Mouse (Mus musculus) ES-Bruce4 (cell line): ENCODE measurements around the gene Tmem81. TPM values are rescaled to one million over a fixed set of nuclear protein-coding genes. Genes with fewer than 3 reads are reported as not detected.

Experiments
- H3K27ac ChIP-seq: 2 replicates; pipeline ENCODE4 v1.5.1; 2012; ENCODE audit warnings: low read length, inconsistent platforms; ENCODE audit not compliant: insufficient read depth
- H3K27me3 ChIP-seq: 2 replicates; pipeline ENCODE4 v1.6.1; 2012; ENCODE audit warnings: mild to moderate bottlenecking, low read length, inconsistent platforms; ENCODE audit not compliant: control insufficient read depth, poor library complexity, insufficient read depth, severe bottlenecking
- H3K36me3 ChIP-seq: 2 replicates; pipeline ENCODE4 v1.6.1; 2012; ENCODE audit warnings: inconsistent platforms, mild to moderate bottlenecking, low read length, moderate library complexity; ENCODE audit not compliant: control insufficient read depth, poor library complexity, insufficient read depth, severe bottlenecking
- H3K4me1 ChIP-seq: one replicate; pipeline ENCODE4 v1.8.1; 2011; ENCODE audit warnings: low read length; ENCODE audit not compliant: control insufficient read depth, insufficient read depth
- H3K4me3 ChIP-seq: 2 replicates; pipeline ENCODE4 v1.5.1; 2011; ENCODE audit warnings: low read depth, mild to moderate bottlenecking, low read length
- H3K9ac ChIP-seq: 2 replicates; pipeline ENCODE4 v1.6.1; 2012; ENCODE audit warnings: low read depth, mild to moderate bottlenecking, inconsistent platforms; ENCODE audit not compliant: poor library complexity, severe bottlenecking
- H3K9me3 ChIP-seq: replicated peaks from 2 replicates; pipeline ENCODE4 v1.6.1; 2012; ENCODE audit warnings: mild to moderate bottlenecking, low read length, inconsistent platforms; ENCODE audit not compliant: control insufficient read depth, poor library complexity, insufficient read depth, severe bottlenecking
- CTCF ChIP-seq: IDR thresholded peaks from one replicate; pipeline ENCODE4 v1.8.1; 2011; ENCODE audit warnings: low read depth, low read length
- EP300 ChIP-seq: IDR thresholded peaks from 2 replicates; pipeline ENCODE4 v1.6.1; 2011; ENCODE audit warnings: low read depth, low read length; ENCODE audit not compliant: insufficient read depth
- POLR2A ChIP-seq: IDR thresholded peaks from one replicate; pipeline ENCODE4 v1.8.1; 2011; ENCODE audit warnings: low read length; ENCODE audit not compliant: insufficient read depth
- polyA plus RNA-seq: library from polyadenylated mRNA; stranded (reverse); fragments of >200 nt; gene quantifications from 2 replicates; pipeline ENCODE4 v1.2.4, GENCODE M21; 2011; ENCODE audit warnings: low read depth; ENCODE audit not compliant: missing spikeins, insufficient read depth, insufficient read length

Gene Tmem81
- polyA plus RNA-seq, 1 experiment, result 10.1 TPM

GRCm38 (mm10) chr1:132509771-132510170 lies 3.7 kb downstream of the Tmem81 start:
- H3K4me3 ChIP-seq, result no peak overlapping the region
- no peak overlapping the region for H3K9ac ChIP-seq
- no peaks in the 10 kb centered on the region for H3K9me3 ChIP-seq
- H3K4me1 ChIP-seq, result no peaks in the 10 kb centered on the region
- H3K27me3 ChIP-seq, result no peaks in the 10 kb centered on the region
- no peak for TF ChIP-seq POLR2A
- no peak for TF ChIP-seq CTCF
- TF ChIP-seq EP300, result no peak
- H3K36me3 ChIP-seq, result peaks cover 17% of the 10 kb centered on the region
- no peak overlapping the region for H3K27ac ChIP-seq

- no peak overlapping the region for H3K27ac ChIP-seq
- TF ChIP-seq CTCF, result no peak
- TF ChIP-seq POLR2A, result no peak
- no peak for TF ChIP-seq EP300
- H3K9ac ChIP-seq, result no peak overlapping the region
Observed at GRCm38 (mm10) chr1:132511521-132511920, 5.5 kb downstream of the Tmem81 start.

GRCm38 (mm10) chr1:132512106-132512505 lies 6.1 kb downstream of the Tmem81 start:
- no peak overlapping the region for H3K27ac ChIP-seq
- H3K36me3 ChIP-seq, result peaks cover 10% of the 10 kb centered on the region; the same call in 1 of the 2 replicates
- H3K27me3 ChIP-seq, result no peaks in the 10 kb centered on the region
- H3K9ac ChIP-seq, result no peak overlapping the region
- no peaks in the 10 kb centered on the region for H3K4me1 ChIP-seq
- H3K9me3 ChIP-seq, result no peaks in the 10 kb centered on the region
- TF ChIP-seq POLR2A (no peak), EP300 (no peak), CTCF (no peak)
- H3K4me3 ChIP-seq, result no peak overlapping the region

More at GRCm38 (mm10) chr1:132511521-132511920, 5.5 kb downstream of the Tmem81 start:
- Histone ChIP-seq H3K4me3 (no peak overlapping the region), H3K36me3 (peaks cover 13% of the 10 kb centered on the region; the same call in 1 of the 2 replicates), H3K9me3 (no peaks in the 10 kb centered on the region), H3K27me3 (no peaks in the 10 kb centered on the region), H3K4me1 (no peaks in the 10 kb centered on the region)

- Histone ChIP-seq H3K9ac (no peak overlapping the region), H3K9me3 (no peaks in the 10 kb centered on the region), H3K36me3 (no peaks in the 10 kb centered on the region), H3K27ac (no peak overlapping the region), H3K4me1 (no peaks in the 10 kb centered on the region), H3K4me3 (no peak overlapping the region), H3K27me3 (no peaks in the 10 kb centered on the region)
- TF ChIP-seq POLR2A, result no peak
Observed at GRCm38 (mm10) chr1:132515339-132515738, 9.3 kb downstream of the Tmem81 start.

- Histone ChIP-seq H3K27me3 (no peaks in the 10 kb centered on the region), H3K9me3 (no peaks in the 10 kb centered on the region), H3K4me1 (peaks cover 3% of the 10 kb centered on the region), H3K9ac (no peak overlapping the region), H3K4me3 (no peak overlapping the region), H3K36me3 (no peaks in the 10 kb centered on the region), H3K27ac (no peak overlapping the region)
- TF ChIP-seq CTCF, result no peak
- TF ChIP-seq EP300, result no peak
- no peak for TF ChIP-seq POLR2A
Observed at GRCm38 (mm10) chr1:132516776-132517175, 10.7 kb downstream of the Tmem81 start.

GRCm38 (mm10) chr1:132518621-132519020 lies 12.6 kb downstream of the Tmem81 start:
- H3K4me3 ChIP-seq, result no peak overlapping the region
- H3K9me3 ChIP-seq, result no peaks in the 10 kb centered on the region
- no peaks in the 10 kb centered on the region for H3K36me3 ChIP-seq
- H3K27ac ChIP-seq, result no peak overlapping the region
- H3K9ac ChIP-seq, result no peak overlapping the region
- H3K27me3 ChIP-seq, result no peaks in the 10 kb centered on the region
- peaks cover 3% of the 10 kb centered on the region for H3K4me1 ChIP-seq
- TF ChIP-seq CTCF (no peak), EP300 (no peak), POLR2A (no peak)
